Comparison of ENCODE assay signal across 19 mouse cellular contexts in genomic region chr7:78731391-78731790, GRCm38 (mm10). TPM values are rescaled to one million over a fixed set of nuclear protein-coding genes. Genes with fewer than 3 reads are reported as not detected.
DNase-seq lines count a peak whose midpoint lies in the region.
"Had no signal": no experiment of that assay in that cellular context is flagged by ENCODE, and none has a peak within 500 bp of the region (broad histone marks: within the 10 kb centered on the region; RNA-seq: fewer than 3 reads in every experiment).

No protein-coding gene starts in this region.

- DNase-seq in layer of hippocampus, adult 8-10 months (ENCODE audit: low spot score in 2 of 2) = peak; percentile 15 to 25
- DNase-seq in layer of hippocampus, postnatal 14 days (ENCODE audit: low spot score in 2 of 2) = no peak
- DNase-seq in brain, adult 2 months (ENCODE audit: low read depth, low spot score) = peak; percentile 86
- peak; percentile 46 to 74 for DNase-seq in frontal cortex, postnatal 36 days (ENCODE audit: low spot score in 2 of 2)
- DNase-seq in right cerebral cortex, postnatal 25 days = peak; percentile 56
- no peak for DNase-seq in retina, postnatal 1 day
- no peak for DNase-seq in urinary bladder, postnatal 25 days (ENCODE audit: low spot score)
- DNase-seq: adrenal gland, postnatal 25 days; cerebellum, adult 11 months; cerebellum, postnatal 10 days; forebrain, postnatal 0 days; gastrocnemius, adult 2 months; heart, postnatal 36 days; kidney, adult 8-10 months; kidney, postnatal 10 days; lung, embryonic 14.5 days; lung, postnatal 36 days; thymus, postnatal 25 days had no signal

RNA-seq across cellular contexts. Expression of gene Ntrk3, which starts 6.4 kb away (rescaled TPM):
- total RNA-seq in layer of hippocampus, adult 8-10 months (2022) = 100 to 1,000 TPM; 175 to 215 (median 192) TPM
- total RNA-seq in layer of hippocampus, postnatal 14 days (2021) = 100 to 1,000 TPM; 198 to 199 TPM
- total RNA-seq: megakaryocyte-erythroid progenitor cell, adult 5-6 weeks had no signal

RNA-seq across cellular contexts. Expression of gene Mrps11, which starts 51.5 kb away (rescaled TPM):
- 10 to 100 TPM; 36.2 to 45.6 (median 42.1) TPM for total RNA-seq in layer of hippocampus, adult 8-10 months (2022)
- total RNA-seq in layer of hippocampus, postnatal 14 days (2021) = 10 to 100 TPM; 33.0 to 43.2 TPM

RNA-seq across cellular contexts. Expression of gene Mrpl46, which starts 51.9 kb away (rescaled TPM):
- 10 to 100 TPM; 24.8 to 33.6 (median 30.3) TPM for total RNA-seq in layer of hippocampus, adult 8-10 months (2022)
- 10 to 100 TPM; 27.0 to 28.2 TPM for total RNA-seq in layer of hippocampus, postnatal 14 days (2021)

Comparison
In these comparisons a context has a peak if more than half of its experiments do, and no peak if none do; other contexts are left out.
1. DNase-seq: peak in layer of hippocampus, adult 8-10 months (2 of 2), brain, adult 2 months (single experiment), frontal cortex, postnatal 36 days (2 of 2) and right cerebral cortex, postnatal 25 days (single experiment); none in layer of hippocampus, postnatal 14 days (0 of 2), retina, postnatal 1 day (single experiment) and urinary bladder, postnatal 25 days (single experiment).